In genomic region chr11:113784656-113785396, GRCm38 (mm10) we compare ENCODE assay signal across 8 mouse cellular contexts. TPM values are rescaled to one million over a fixed set of nuclear protein-coding genes. Genes with fewer than 3 reads are reported as not detected.
DNase-seq lines count a peak whose midpoint lies in the region; ATAC-seq lines count a peak whose summit lies in the region.

No protein-coding gene starts in this region.

- H3K9ac ChIP-seq in liver, embryonic 11.5 days (ENCODE audit: low read depth, low read length) = no peak overlapping the region
- peak overlapping the region; percentile 55 for H3K9ac ChIP-seq in forebrain, embryonic 11.5 days (ENCODE audit: low read length)
- H3K9ac ChIP-seq in neural tube, embryonic 14.5 days (replicated peaks; ENCODE audit: low read depth, low read length) = no peak overlapping the region

- H3K27me3 ChIP-seq in liver, embryonic 11.5 days (replicated peaks; ENCODE audit: control insufficient read depth, insufficient read depth, low read length) = 0 out of 2 replicates have a peak, but pooled peaks cover 2% of the 10 kb centered on the region
- H3K27me3 ChIP-seq in forebrain, embryonic 11.5 days (ENCODE audit: control insufficient read depth, insufficient read depth, low read length) = no peaks in the 10 kb centered on the region
- H3K27me3 ChIP-seq in limb, embryonic 10.5 days (ENCODE audit: low read depth, poor library complexity, severe bottlenecking) = no peaks in the 10 kb centered on the region
- H3K27me3 ChIP-seq in neural tube, embryonic 14.5 days (ENCODE audit: control insufficient read depth, insufficient read depth, low read length) = no peaks in the 10 kb centered on the region

- H3K36me3 ChIP-seq in liver, embryonic 11.5 days (ENCODE audit: control insufficient read depth, insufficient read depth, low read length) = no peaks in the 10 kb centered on the region
- no peaks in the 10 kb centered on the region for H3K36me3 ChIP-seq in forebrain, embryonic 11.5 days (ENCODE audit: control insufficient read depth, insufficient read depth, low read length)
- H3K36me3 ChIP-seq in limb, embryonic 10.5 days = no peaks in the 10 kb centered on the region
- H3K36me3 ChIP-seq in neural tube, embryonic 14.5 days (ENCODE audit: control insufficient read depth, insufficient read depth, low read length) = no peaks in the 10 kb centered on the region

- ATAC-seq in liver, embryonic 11.5 days (replicated peaks; ENCODE audit: low FRiP score) = peak; percentile 18
- peak; percentile 32 for ATAC-seq in forebrain, embryonic 11.5 days (replicated peaks; ENCODE audit: low FRiP score)
- peak; percentile 10 for ATAC-seq in neural tube, embryonic 14.5 days (ENCODE audit: low read depth)

- H3K9me3 ChIP-seq in liver, embryonic 11.5 days (ENCODE audit: control insufficient read depth, low read length) = no peaks in the 10 kb centered on the region
- H3K9me3 ChIP-seq in forebrain, embryonic 11.5 days (ENCODE audit: control insufficient read depth, low read length) = no peaks in the 10 kb centered on the region
- H3K9me3 ChIP-seq in limb, embryonic 10.5 days (replicated peaks) = no peaks in the 10 kb centered on the region
- no peaks in the 10 kb centered on the region for H3K9me3 ChIP-seq in neural tube, embryonic 14.5 days (ENCODE audit: control insufficient read depth, low read length)

- H3K4me2 ChIP-seq in liver, embryonic 11.5 days = peak overlapping the region; percentile 65; the same call in 1 of the 2 replicates
- peak overlapping the region; percentile 68; the same call in 1 of the 2 replicates for H3K4me2 ChIP-seq in forebrain, embryonic 11.5 days (ENCODE audit: low read depth, low read length, severe bottlenecking)
- H3K4me2 ChIP-seq in neural tube, embryonic 14.5 days (ENCODE audit: low read depth, low read length) = peak overlapping the region; percentile 56; the same call in 1 of the 2 replicates

- H3K27ac ChIP-seq in liver, embryonic 11.5 days (ENCODE audit: low read depth, low read length) = peak overlapping the region; percentile 70; the same call in 1 of the 2 replicates
- H3K27ac ChIP-seq in forebrain, embryonic 11.5 days (ENCODE audit: low read depth, low read length) = peak overlapping the region; percentile 100
- peak overlapping the region; percentile 94 for H3K27ac ChIP-seq in limb, embryonic 10.5 days
- H3K27ac ChIP-seq in neural tube, embryonic 14.5 days (ENCODE audit: low read depth, low read length) = peak overlapping the region; percentile 94

- peaks cover 48% of the 10 kb centered on the region for H3K4me1 ChIP-seq in liver, embryonic 11.5 days (replicated peaks; ENCODE audit: control insufficient read depth, insufficient read depth, low read length)
- peaks cover 32% of the 10 kb centered on the region for H3K4me1 ChIP-seq in forebrain, embryonic 11.5 days (replicated peaks; ENCODE audit: control insufficient read depth, insufficient read depth, low read length)
- H3K4me1 ChIP-seq in limb, embryonic 10.5 days = peaks cover 81% of the 10 kb centered on the region
- H3K4me1 ChIP-seq in neural tube, embryonic 14.5 days (ENCODE audit: control insufficient read depth, insufficient read depth, low read length) = peaks cover 33% of the 10 kb centered on the region

- H3K4me3 ChIP-seq in liver, embryonic 11.5 days (ENCODE audit: low read depth, low read length) = no peak overlapping the region
- H3K4me3 ChIP-seq in forebrain, embryonic 11.5 days (ENCODE audit: low read depth, low read length) = peak overlapping the region; percentile 30; the same call in 1 of the 2 replicates
- peak overlapping the region; percentile 46 for H3K4me3 ChIP-seq in limb, embryonic 10.5 days
- no peak overlapping the region for H3K4me3 ChIP-seq in neural tube, embryonic 14.5 days (ENCODE audit: low read depth, low read length)

- no peak for DNase-seq in liver, embryonic 11.5 days (ENCODE audit: low spot score)
- no peak for DNase-seq in liver
- DNase-seq in forebrain, embryonic 11.5 days (ENCODE audit: low spot score) = peak; percentile 60
- no peak for DNase-seq in limb, embryonic 10.5 days (ENCODE audit: low spot score)
- DNase-seq in frontal cortex, postnatal 10 days (ENCODE audit: low spot score in 2 of 2) = no peak
- no peak for DNase-seq in layer of hippocampus, adult 11-12 months (ENCODE audit: low spot score)
- DNase-seq in adrenal gland, adult 18-20 months (ENCODE audit: low spot score in 2 of 2) = no peak

- 70% methylated on average over 2 of the region's 2 CpGs for WGBS in liver, embryonic 11.5 days
- 18% methylated on average over 2 of the region's 2 CpGs for WGBS in forebrain, embryonic 11.5 days
- 37% methylated on average over 2 of the region's 2 CpGs for WGBS in limb, embryonic 10.5 days
- WGBS in neural tube, embryonic 14.5 days = 30% methylated on average over 2 of the region's 2 CpGs

RNA-seq across cellular contexts. Expression of gene Cdc42ep4, which starts 33.1 kb away (rescaled TPM):
- polyA plus RNA-seq in liver, embryonic 11.5 days (2014; fragmentation: Nextera tagmentation; extraction: Ambion mirVana) = 26.0 and 29.5 TPM in 2 replicates
- polyA plus RNA-seq in forebrain, embryonic 11.5 days (2014; fragmentation: Nextera tagmentation; extraction: Ambion mirVana) = 78.5 and 88.6 TPM in 2 replicates
- polyA plus RNA-seq in limb, embryonic 10.5 days (2016; fragmentation: Nextera tagmentation; extraction: Ambion mirVana) = 111 and 130 TPM in 2 replicates
- 37.0 and 41.4 TPM in 2 replicates for polyA plus RNA-seq in neural tube, embryonic 14.5 days (2014; fragmentation: Nextera tagmentation; extraction: Ambion mirVana)
- total RNA-seq in adrenal gland, adult 18-20 months (2021) = 100 to 1,000 TPM in 1 of 2 experiments, 10 to 100 TPM in 1; 70.0 to 160 TPM

Comparison
In these comparisons a context has a peak if more than half of its experiments do, and no peak if none do; other contexts are left out.
1. H3K4me3 ChIP-seq: peak in forebrain, embryonic 11.5 days (single experiment) and limb, embryonic 10.5 days (single experiment); none in liver, embryonic 11.5 days (single experiment) and neural tube, embryonic 14.5 days (single experiment).
2. Peak in every context shown above with its lines, with median percentiles within 50 percentile points of each other: ATAC-seq, H3K27ac ChIP-seq and H3K4me2 ChIP-seq.